Mouse (Mus musculus): ENCODE data around the gene Tbcel. TPM values are rescaled to one million over a fixed set of nuclear protein-coding genes. Genes with fewer than 3 reads are reported as not detected.

The Tbcel gene
- polyA plus RNA-seq, 1 experiment from 2014 or later, result 4.7 TPM

DNA sequence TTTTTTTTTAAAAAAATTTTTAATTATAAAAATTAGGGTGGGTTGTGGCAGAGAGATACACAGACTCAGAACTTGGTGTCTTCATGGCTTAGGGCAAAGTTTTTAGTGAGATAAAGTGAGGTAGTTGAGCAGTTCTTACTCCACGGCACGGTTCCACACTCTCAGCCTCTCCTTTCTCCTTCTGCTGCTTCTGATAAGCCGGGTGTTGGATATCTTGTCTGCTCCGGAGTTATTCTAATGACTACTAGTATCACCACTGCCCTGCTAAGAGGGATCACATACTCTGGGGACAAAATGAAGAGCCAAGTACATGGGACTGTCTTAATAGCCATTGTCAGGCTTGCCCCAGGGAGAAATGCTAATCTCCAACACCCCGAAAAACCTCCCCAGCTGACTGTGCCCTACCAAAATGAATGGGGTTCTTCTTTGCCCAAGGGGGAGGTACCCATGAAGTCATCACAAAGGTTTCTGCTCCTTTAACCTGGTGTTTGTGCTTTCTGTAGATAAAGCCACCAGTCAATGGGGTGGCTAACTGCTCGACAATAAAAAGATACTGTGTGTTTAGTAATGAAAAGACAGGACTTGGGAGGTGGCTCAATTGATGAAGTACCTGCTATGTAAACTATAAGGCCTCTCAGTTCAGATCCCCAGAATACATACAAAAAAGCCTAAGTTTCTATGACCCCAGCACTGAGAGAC is 135.8 kb downstream of the Tbcel start:
- Histone ChIP-seq H3K27ac (replicated peaks) (no peak overlapping the region), H3K9ac (no peak overlapping the region), H3K36me3 (no peaks in the 10 kb centered on the region), H3K9me3 (no peaks in the 10 kb centered on the region), H3K4me2 (no peak overlapping the region), H3K4me1 (replicated peaks) (no peaks in the 10 kb centered on the region), H3K4me3 (no peak overlapping the region), H3K27me3 (no peaks in the 10 kb centered on the region)
- WGBS, result 84% methylated on average over 6 of the region's 6 CpGs
- no peak for ATAC-seq (ENCODE audit: low FRiP score, low read depth)

Small RNA genes within 50 kb of the gene (microRNA-seq; reads per million reads assigned to microRNA genes)
- not detected for gene Gm44311

Other genes with a start within 250 kb of the Tbcel start
- gene Sc5d, start 243.6 kb downstream of the Tbcel start, polyA plus RNA-seq (2015; fragmentation: Nextera tagmentation; extraction: Ambion mirVana), result 73.4 and 77.8 TPM in 2 replicates
- gene Tecta, start 107.9 kb downstream of the Tbcel start, polyA plus RNA-seq (2015; fragmentation: Nextera tagmentation; extraction: Ambion mirVana), result 0.36 and 0.38 TPM in 2 replicates

All from hindbrain, embryonic 15.5 days (tissue).